Mouse (Mus musculus) CD4-positive helper T cell, adult 2 months (primary cell): ENCODE results near the gene Thnsl2.

Experiments used
- DNase-seq: peaks from one replicate; pipeline ENCODE4 v3.0.0-alpha.2; 2012; ENCODE audit warnings: low read depth, missing footprints, low spot score

The Thnsl2 gene

GRCm38 (mm10) chr6:71143894-71144455 is at the start of gene Thnsl2:
Thnsl2 (minus strand) TSS chr6:71144439.
- DNase-seq, result peak; percentile 61

- DNase-seq, result no peak
Measured at GRCm38 (mm10) chr6:71193151-71193740, 49.0 kb upstream of the Thnsl2 start.

- DNase-seq, result no peak
Measured at GRCm38 (mm10) chr6:71190501-71190900, 46.3 kb upstream of the Thnsl2 start.

- no peak for DNase-seq
Measured at GRCm38 (mm10) chr6:71189578-71189977, 45.3 kb upstream of the Thnsl2 start.

GRCm38 (mm10) chr6:71184941-71185604 is 40.8 kb upstream of the Thnsl2 start:
- no peak for DNase-seq

GRCm38 (mm10) chr6:71180596-71180995 is 36.4 kb upstream of the Thnsl2 start:
- DNase-seq, result no peak

GRCm38 (mm10) chr6:71172812-71173580 is 28.8 kb upstream of the Thnsl2 start:
- no peak for DNase-seq

GRCm38 (mm10) chr6:71166551-71167169 is 22.4 kb upstream of the Thnsl2 start:
- DNase-seq, result peak; percentile 51

GRCm38 (mm10) chr6:71164394-71164793 is 20.2 kb upstream of the Thnsl2 start:
- no peak for DNase-seq

GRCm38 (mm10) chr6:71162269-71162668 is 18.0 kb upstream of the Thnsl2 start:
- DNase-seq, result no peak

GRCm38 (mm10) chr6:71161290-71161689 is 17.1 kb upstream of the Thnsl2 start:
- DNase-seq, result no peak

GRCm38 (mm10) chr6:71156674-71157326 is 12.6 kb upstream of the Thnsl2 start:
- peak; percentile 32 for DNase-seq

GRCm38 (mm10) chr6:71154861-71155260 is 10.6 kb upstream of the Thnsl2 start:
- DNase-seq, result peak; percentile 49

- DNase-seq, result no peak
Measured at GRCm38 (mm10) chr6:71153486-71153885, 9.2 kb upstream of the Thnsl2 start.

GRCm38 (mm10) chr6:71151098-71151497 is 6.9 kb upstream of the Thnsl2 start:
- DNase-seq, result no peak

GRCm38 (mm10) chr6:71149534-71149933 is 5.3 kb upstream of the Thnsl2 start:
- peak; percentile 60 for DNase-seq

GRCm38 (mm10) chr6:71148336-71148735 is 4.1 kb upstream of the Thnsl2 start:
- no peak for DNase-seq

- DNase-seq, result no peak
Measured at GRCm38 (mm10) chr6:71145288-71145989, 1.2 kb upstream of the Thnsl2 start.

GRCm38 (mm10) chr6:71143154-71143893 is 915 bp downstream of the Thnsl2 start:
- no peak for DNase-seq

- DNase-seq, result no peak
Measured at GRCm38 (mm10) chr6:71135031-71135430, 9.2 kb downstream of the Thnsl2 start.
